In genomic region chr5:88766121-88766520, GRCm38 (mm10) we compare ENCODE assay signal across 7 mouse cellular contexts. TPM values are rescaled to one million over a fixed set of nuclear protein-coding genes. Genes with fewer than 3 reads are reported as not detected.
A peak's percentile ranks its signal among the peaks of the same experiment; 100 is the strongest.
DNase-seq lines count a peak whose midpoint lies in the region; ATAC-seq and TF ChIP-seq lines count a peak whose summit lies in the region.

No protein-coding gene starts in this region.

- no peaks in the 10 kb centered on the region; the same call in 1 of the 2 replicates for H3K79me2 ChIP-seq in CH12.LX (replicated peaks; ENCODE audit: control insufficient read depth, extremely low read depth, insufficient read depth, poor library complexity, severe bottlenecking)

- DNase-seq in A20 (ENCODE audit: low read depth, low spot score) (peak; percentile 75), CH12.LX (ENCODE audit: extremely low read depth) (peak; percentile 30)
- no peak for DNase-seq in midbrain, embryonic 10.5 days (ENCODE audit: low spot score)
- DNase-seq in thymus, postnatal 36 days: peak; percentile 54 to 72
- DNase-seq in testis, postnatal 10 days (ENCODE audit: low spot score): no peak
- DNase-seq in left cerebral cortex, postnatal 10 days (ENCODE audit: extremely low spot score in 1 of 2, low spot score in 2 of 2): no peak

- H3K27ac ChIP-seq in CH12.LX (ENCODE audit: insufficient read depth, low read depth): no peak overlapping the region
- no peak overlapping the region for H3K27ac ChIP-seq in forebrain, embryonic 16.5 days (ENCODE audit: low read length)
- peak overlapping the region; percentile 97 for H3K27ac ChIP-seq in midbrain, embryonic 10.5 days (replicated peaks)

- peak overlapping the region; percentile 22 to 91 (median 81) for H3K4me3 ChIP-seq in CH12.LX (replicated peaks in 1 of 3; ENCODE audit: low read depth in 2 of 3, low read length in 2 of 3, poor library complexity in 1 of 3)
- H3K4me3 ChIP-seq in forebrain, embryonic 16.5 days (replicated peaks; ENCODE audit: low read length): peak overlapping the region; percentile 94
- H3K4me3 ChIP-seq in midbrain, embryonic 10.5 days: peak overlapping the region; percentile 81

- dilution Hi-C loops in CH12.LX (cut with MboI; ENCODE audit: extremely low pct_ligation_motif_present, extremely low pct_unique_long_range_greater_than_20kb, low sequenced_read_pairs): no loop called here

- WGBS in forebrain, embryonic 16.5 days: 33% methylated on average over 6 of the region's 6 CpGs
- WGBS in midbrain, embryonic 10.5 days: 77% methylated on average over 6 of the region's 6 CpGs

- no peaks in the 10 kb centered on the region for H3K9me3 ChIP-seq in CH12.LX (replicated peaks; ENCODE audit: low read length)
- no peaks in the 10 kb centered on the region for H3K9me3 ChIP-seq in forebrain, embryonic 16.5 days (ENCODE audit: control insufficient read depth, low read length)
- H3K9me3 ChIP-seq in midbrain, embryonic 10.5 days (replicated peaks): no peaks in the 10 kb centered on the region

- H3K27me3 ChIP-seq in CH12.LX (replicated peaks): no peaks in the 10 kb centered on the region
- H3K27me3 ChIP-seq in forebrain, embryonic 16.5 days (replicated peaks; ENCODE audit: control insufficient read depth, insufficient read depth, low read length): no peaks in the 10 kb centered on the region
- no peaks in the 10 kb centered on the region for H3K27me3 ChIP-seq in midbrain, embryonic 10.5 days (ENCODE audit: low read depth, poor library complexity, severe bottlenecking)

- TF ChIP-seq POLR2A in CH12.LX (IDR thresholded peaks at IDR 0.05; ENCODE audit: low read depth, low read length): no peak

- H3K4me2 ChIP-seq in CH12.LX (ENCODE audit: insufficient read depth, low read depth, poor library complexity, severe bottlenecking): peak overlapping the region; percentile 79
- H3K4me2 ChIP-seq in forebrain, embryonic 16.5 days (ENCODE audit: low read length): peak overlapping the region; percentile 50

- H3K36me3 ChIP-seq in CH12.LX (replicated peaks in 1 of 2; ENCODE audit: control insufficient read depth in 1 of 2, insufficient read depth in 1 of 2, low read length in 1 of 2): peaks cover 6 to 24% of the 10 kb centered on the region in 2 experiments
- H3K36me3 ChIP-seq in forebrain, embryonic 16.5 days (ENCODE audit: control insufficient read depth, insufficient read depth): peaks cover 10% of the 10 kb centered on the region; the same call in 1 of the 2 replicates
- H3K36me3 ChIP-seq in midbrain, embryonic 10.5 days: peaks cover 47% of the 10 kb centered on the region

- no peak for ATAC-seq in forebrain, embryonic 16.5 days

- peak; percentile 44; the same call in 1 of the 2 replicates for TF ChIP-seq EP300 in CH12.LX (IDR thresholded peaks at IDR 0.05; ENCODE audit: low read length)

- in situ Hi-C loops in CH12.LX (cut with MboI; ENCODE audit: low pct_ligation_motif_present, low pct_unique_long_range_greater_than_20kb, low sequenced_read_pairs): no loop called here

- H3K9ac ChIP-seq in CH12.LX (ENCODE audit: insufficient read depth, low read depth): peak overlapping the region; percentile 75; the same call in 1 of the 2 replicates
- H3K9ac ChIP-seq in forebrain, embryonic 16.5 days (replicated peaks; ENCODE audit: low read depth, low read length): no peak overlapping the region; the same call in 1 of the 2 replicates

- H3K4me1 ChIP-seq in CH12.LX (ENCODE audit: control insufficient read depth in 1 of 2, insufficient read depth in 2 of 2): peaks cover 2 to 27% of the 10 kb centered on the region in 2 experiments; a peak in 3 of 4 replicates
- peaks cover 12% of the 10 kb centered on the region for H3K4me1 ChIP-seq in forebrain, embryonic 16.5 days (replicated peaks; ENCODE audit: control insufficient read depth, insufficient read depth, low read length)
- peaks cover 26% of the 10 kb centered on the region for H3K4me1 ChIP-seq in midbrain, embryonic 10.5 days

- intact Hi-C loops in left cerebral cortex, postnatal 10 days (cut with DNase I): loop anchor here (5.0 kb wide), 1 partner anchor 89 kb away; the partner anchor contains the start of gene Grsf1

- TF ChIP-seq CTCF in CH12.LX (conservative IDR thresholded peaks at IDR 0.05 in 1 of 2, IDR thresholded peaks at IDR 0.05 in 1 of 2; ENCODE audit: low read depth in 2 of 2, low read length in 2 of 2): no peak

- TF ChIP-seq RAD21 in CH12.LX (IDR thresholded peaks at IDR 0.05; ENCODE audit: low read depth, low read length): no peak

TF ChIP-seq in CH12.LX, 34 proteins besides CTCF, POLR2A, EP300 and RAD21:
- TF ChIP-seq JUN (IDR thresholded peaks at IDR 0.05; ENCODE audit: insufficient read depth, low read depth, low read length): no peak
- no peak for TF ChIP-seq ZC3H11A (IDR thresholded peaks at IDR 0.05; ENCODE audit: low read depth, low read length)
- no peak for TF ChIP-seq NRF1 (IDR thresholded peaks at IDR 0.05; ENCODE audit: low read depth, low read length)
- no peak for TF ChIP-seq CHD1 (IDR thresholded peaks at IDR 0.05; ENCODE audit: low read depth, low read length)
- no peak for TF ChIP-seq RCOR1 (conservative IDR thresholded peaks at IDR 0.05; ENCODE audit: low read depth, low read length)
- TF ChIP-seq ELF1 (IDR thresholded peaks at IDR 0.05; ENCODE audit: low read depth, low read length): no peak
- TF ChIP-seq USF1 (IDR thresholded peaks at IDR 0.05; ENCODE audit: low read depth, low read length): no peak
- TF ChIP-seq MYC (IDR thresholded peaks at IDR 0.05; ENCODE audit: low read depth, low read length): no peak
- TF ChIP-seq GABPA (IDR thresholded peaks at IDR 0.05; ENCODE audit: insufficient replicate concordance, low read depth, low read length): no peak
- no peak for TF ChIP-seq HCFC1 (IDR thresholded peaks at IDR 0.05; ENCODE audit: low read depth, low read length)
- no peak for TF ChIP-seq NELFE (IDR thresholded peaks at IDR 0.05; ENCODE audit: low read depth, low read length)
- TF ChIP-seq MAX (IDR thresholded peaks at IDR 0.05; ENCODE audit: low read length): no peak
- TF ChIP-seq MAFK (IDR thresholded peaks at IDR 0.05; ENCODE audit: insufficient replicate concordance, low read length): no peak
- TF ChIP-seq PAX5 (IDR thresholded peaks at IDR 0.05; ENCODE audit: low read length): no peak
- TF ChIP-seq IRF4 (IDR thresholded peaks at IDR 0.05; ENCODE audit: low read depth, low read length): no peak
- no peak for TF ChIP-seq CHD2 (IDR thresholded peaks at IDR 0.05; ENCODE audit: low read length)
- no peak for TF ChIP-seq ZKSCAN1 (IDR thresholded peaks at IDR 0.05; ENCODE audit: borderline replicate concordance, low read depth, low read length)

RNA-seq across cellular contexts. Expression of gene Dck, which starts 1.3 kb away (rescaled TPM):
- total RNA-seq in CH12.LX (2012; rRNA removed): 13.7 and 15.4 TPM in 2 replicates
- total RNA-seq in CH12.LX (2014; rRNA removed): 31.2 and 33.9 TPM in 2 replicates
- 20.9 and 25.5 TPM in 2 replicates for polyA plus RNA-seq in CH12.LX (2012; ENCODE audit: insufficient read length, low read depth)
- 77.2 and 95.8 TPM in 2 replicates for polyA plus RNA-seq in forebrain, embryonic 16.5 days (2015; fragmentation: Nextera tagmentation; extraction: Ambion mirVana)
- 118 and 119 TPM in 2 replicates for polyA plus RNA-seq in midbrain, embryonic 10.5 days (2016; fragmentation: Nextera tagmentation; extraction: Ambion mirVana)
- total RNA-seq in left cerebral cortex, postnatal 10 days (2021): 10 to 100 TPM; 19.5 to 20.3 TPM

RNA-seq across cellular contexts. Expression of gene Mob1b, which starts 45.5 kb away (rescaled TPM):
- total RNA-seq in CH12.LX (2012; rRNA removed) (7.0 and 7.6 TPM in 2 replicates), CH12.LX (2014; rRNA removed) (11.9 and 13.0 TPM in 2 replicates)
- 9.0 and 10.5 TPM in 2 replicates for polyA plus RNA-seq in CH12.LX (2012; ENCODE audit: insufficient read length, low read depth)
- 13.6 and 16.0 TPM in 2 replicates for polyA plus RNA-seq in forebrain, embryonic 16.5 days (2015; fragmentation: Nextera tagmentation; extraction: Ambion mirVana)
- 10.8 and 13.2 TPM in 2 replicates for polyA plus RNA-seq in midbrain, embryonic 10.5 days (2016; fragmentation: Nextera tagmentation; extraction: Ambion mirVana)
- total RNA-seq in left cerebral cortex, postnatal 10 days (2021): 10 to 100 TPM; 32.3 to 35.2 TPM

Comparison
In these comparisons a context has a peak if more than half of its experiments do, and no peak if none do; other contexts are left out.
1. DNase-seq: peak in A20 (single experiment), CH12.LX (single experiment) and thymus, postnatal 36 days (2 of 2); none in midbrain, embryonic 10.5 days (single experiment), testis, postnatal 10 days (single experiment) and left cerebral cortex, postnatal 10 days (0 of 2).
2. Peak in every context shown above with its lines, with median percentiles within 50 percentile points of each other: H3K4me3 ChIP-seq.